Mouse (Mus musculus): Measurements from ENCODE around the gene Slc25a15. TPM values are rescaled to one million over a fixed set of nuclear protein-coding genes. Genes with fewer than 3 reads are reported as not detected.
A peak's percentile ranks its signal among the peaks of the same experiment; 100 is the strongest.

Gene Slc25a15
- polyA plus RNA-seq, 1 experiment = 4.9 TPM

DNA sequence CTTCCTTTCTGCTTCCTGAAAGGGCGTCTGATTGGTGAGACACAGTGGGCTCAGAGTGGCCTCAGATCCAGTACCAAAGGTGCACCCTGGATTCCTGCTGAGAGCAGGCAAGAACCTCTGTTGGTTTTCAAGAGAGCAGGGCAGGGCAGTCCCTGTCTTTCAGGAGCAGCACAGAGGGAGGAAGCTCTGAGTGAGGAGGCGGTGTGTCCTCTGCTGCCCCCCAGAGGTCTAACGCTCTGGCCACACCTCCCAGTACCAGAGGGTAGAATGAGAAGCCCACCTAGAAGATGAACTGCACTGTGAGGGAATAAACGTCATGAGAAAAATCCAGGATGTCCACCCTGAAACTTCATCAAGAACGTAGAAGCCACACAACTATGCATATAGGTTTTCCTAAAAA, 21.5 kb downstream of the Slc25a15 start:
- Histone ChIP-seq H3K4me3 (replicated peaks; ENCODE audit: control insufficient read depth, low read depth, low read length) (no peak overlapping the region), H3K4me1 (ENCODE audit: control insufficient read depth, insufficient read depth, low read length) (no peaks in the 10 kb centered on the region), H3K27ac (ENCODE audit: control insufficient read depth, insufficient read depth, low read depth, low read length, poor library complexity) (no peak overlapping the region)
- WGBS = 49% methylated on average over 5 of the region's 5 CpGs
- TF ChIP-seq POLR2A (IDR thresholded peaks at IDR 0.05; ENCODE audit: borderline replicate concordance, control insufficient read depth, low read depth, low read length) (no peak), CTCF (IDR thresholded peaks at IDR 0.05; ENCODE audit: control insufficient read depth, insufficient read depth, low read length) (peak; percentile 71)

DNA sequence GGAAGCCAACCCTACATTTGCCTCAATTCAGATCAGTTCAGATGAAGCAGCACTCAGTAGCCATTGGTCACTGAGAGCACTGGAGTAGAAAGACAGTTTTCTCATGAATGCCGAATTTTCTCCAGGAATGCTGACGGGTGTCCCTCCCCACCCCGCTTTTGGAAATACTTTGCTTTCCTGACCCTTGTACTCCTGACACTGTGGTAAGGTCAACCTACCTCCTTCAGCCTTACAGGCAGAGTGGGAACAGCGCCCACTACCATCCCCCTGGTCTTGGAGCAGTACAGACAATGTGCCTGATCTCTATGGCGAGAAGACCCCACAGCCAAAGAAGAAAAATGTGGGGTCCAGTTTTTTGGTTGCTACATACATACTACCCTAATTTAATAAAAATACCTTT, 22.1 kb downstream of the Slc25a15 start:
- Histone ChIP-seq H3K4me1 (ENCODE audit: control insufficient read depth, insufficient read depth, low read length) (no peaks in the 10 kb centered on the region), H3K4me3 (replicated peaks; ENCODE audit: control insufficient read depth, low read depth, low read length) (no peak overlapping the region), H3K27ac (ENCODE audit: control insufficient read depth, insufficient read depth, low read depth, low read length, poor library complexity) (no peak overlapping the region)
- TF ChIP-seq CTCF (IDR thresholded peaks at IDR 0.05; ENCODE audit: control insufficient read depth, insufficient read depth, low read length) = no peak
- no peak for TF ChIP-seq POLR2A (IDR thresholded peaks at IDR 0.05; ENCODE audit: borderline replicate concordance, control insufficient read depth, low read depth, low read length)
- 86% methylated on average over 5 of the region's 5 CpGs for WGBS

DNA sequence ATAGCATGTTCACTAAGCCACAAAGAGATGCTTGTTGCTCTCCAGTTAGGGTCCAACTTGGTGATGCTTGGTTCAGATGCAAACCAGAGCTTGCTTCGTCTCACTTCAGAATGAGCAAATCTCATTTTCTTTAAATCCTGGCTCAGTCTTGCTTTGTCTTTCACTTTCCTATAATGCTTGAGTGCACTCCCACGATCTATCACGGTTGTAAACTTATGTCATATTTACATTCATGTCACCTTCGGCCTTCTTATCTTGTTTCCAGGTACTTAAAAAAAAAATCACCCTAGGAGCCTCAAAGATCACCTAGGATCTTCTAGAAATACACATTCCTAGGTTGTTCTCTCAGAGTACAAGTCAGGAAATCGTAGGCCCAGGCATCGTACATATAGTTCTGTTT, 38.5 kb downstream of the Slc25a15 start:
- Histone ChIP-seq H3K27ac (ENCODE audit: control insufficient read depth, insufficient read depth, low read depth, low read length, poor library complexity) (no peak overlapping the region), H3K4me1 (ENCODE audit: control insufficient read depth, insufficient read depth, low read length) (no peaks in the 10 kb centered on the region), H3K4me3 (replicated peaks; ENCODE audit: control insufficient read depth, low read depth, low read length) (no peak overlapping the region)
- 77% methylated on average over 6 of the region's 6 CpGs for WGBS
- no peak for TF ChIP-seq CTCF (IDR thresholded peaks at IDR 0.05; ENCODE audit: control insufficient read depth, insufficient read depth, low read length)
- TF ChIP-seq POLR2A (IDR thresholded peaks at IDR 0.05; ENCODE audit: borderline replicate concordance, control insufficient read depth, low read depth, low read length) = no peak

DNA sequence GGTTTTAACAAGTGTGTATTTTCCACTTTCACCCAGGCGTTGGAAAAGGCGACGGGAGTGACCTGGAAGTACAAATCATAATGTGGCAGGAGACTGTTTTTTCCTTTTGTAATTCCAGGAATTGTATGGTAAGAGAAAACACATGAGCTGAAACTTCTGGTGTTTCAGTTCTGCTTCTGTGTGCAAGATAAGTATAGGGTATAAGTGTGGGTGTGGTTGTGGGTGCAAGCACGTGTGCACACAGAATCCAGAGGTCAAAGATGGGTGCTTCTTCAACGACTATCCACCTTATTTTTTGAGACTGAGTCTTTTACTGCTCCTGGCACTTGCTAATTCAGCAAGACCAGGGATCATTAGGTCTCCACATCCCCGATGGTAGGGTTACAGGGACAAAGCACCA, 39.0 kb downstream of the Slc25a15 start:
- TF ChIP-seq POLR2A (IDR thresholded peaks at IDR 0.05; ENCODE audit: borderline replicate concordance, control insufficient read depth, low read depth, low read length) (no peak), CTCF (IDR thresholded peaks at IDR 0.05; ENCODE audit: control insufficient read depth, insufficient read depth, low read length) (no peak)
- WGBS = 65% methylated on average over 6 of the region's 6 CpGs
- no peak overlapping the region for H3K27ac ChIP-seq (ENCODE audit: control insufficient read depth, insufficient read depth, low read depth, low read length, poor library complexity)
- H3K4me3 ChIP-seq (replicated peaks; ENCODE audit: control insufficient read depth, low read depth, low read length) = no peak overlapping the region
- H3K4me1 ChIP-seq (ENCODE audit: control insufficient read depth, insufficient read depth, low read length) = no peaks in the 10 kb centered on the region

DNA sequence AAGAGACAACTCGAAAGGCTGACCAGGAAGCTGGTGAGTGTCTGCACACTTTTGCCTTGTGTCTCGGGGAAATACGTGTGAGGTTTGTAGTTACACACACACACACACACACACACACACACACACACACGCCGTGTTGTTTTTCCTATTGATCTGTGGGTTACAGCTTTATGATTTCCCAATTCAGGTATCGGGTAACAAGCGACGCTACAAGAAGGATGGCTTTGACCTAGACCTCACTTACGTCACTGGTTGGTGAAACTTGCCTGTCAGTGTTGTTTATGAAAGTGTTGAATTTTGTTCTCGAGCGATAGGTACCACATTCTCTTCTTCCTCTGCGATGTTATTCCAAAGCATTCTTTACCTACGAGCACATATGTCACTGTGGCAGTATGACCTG, 63.0 kb downstream of the Slc25a15 start:
- TF ChIP-seq CTCF (IDR thresholded peaks at IDR 0.05; ENCODE audit: control insufficient read depth, insufficient read depth, low read length) (no peak), POLR2A (IDR thresholded peaks at IDR 0.05; ENCODE audit: borderline replicate concordance, control insufficient read depth, low read depth, low read length) (no peak)
- WGBS = 84% methylated on average over 13 of the region's 13 CpGs
- Histone ChIP-seq H3K4me3 (replicated peaks; ENCODE audit: control insufficient read depth, low read depth, low read length) (no peak overlapping the region), H3K4me1 (ENCODE audit: control insufficient read depth, insufficient read depth, low read length) (no peaks in the 10 kb centered on the region), H3K27ac (ENCODE audit: control insufficient read depth, insufficient read depth, low read depth, low read length, poor library complexity) (no peak overlapping the region)

Other genes with a start within 250 kb of the Slc25a15 start
- gene Nek3, start 232.2 kb downstream of the Slc25a15 start, polyA plus RNA-seq (2011; ENCODE audit: insufficient read depth, insufficient read length, low replicate concordance, missing spikeins) = 2.6 and 19.3 TPM in 2 replicates
- 29.1 and 30.2 TPM in 2 replicates for gene Ckap2, start 212.8 kb downstream of the Slc25a15 start, polyA plus RNA-seq (2011; ENCODE audit: insufficient read depth, insufficient read length, low replicate concordance, missing spikeins)
- gene Vps36, start 205.8 kb downstream of the Slc25a15 start, polyA plus RNA-seq (2011; ENCODE audit: insufficient read depth, insufficient read length, low replicate concordance, missing spikeins) = 11.3 and 13.3 TPM in 2 replicates
- gene Thsd1, start 171.3 kb downstream of the Slc25a15 start, polyA plus RNA-seq (2011; ENCODE audit: insufficient read depth, insufficient read length, low replicate concordance, missing spikeins) = 0.60 and 0.95 TPM in 2 replicates
- gene Tpte, start 115.2 kb downstream of the Slc25a15 start, polyA plus RNA-seq (2011; ENCODE audit: insufficient read depth, insufficient read length, low replicate concordance, missing spikeins) = not detected in 2 replicates
- gene Mrps31, start 12.8 kb upstream of the Slc25a15 start, polyA plus RNA-seq (2011; ENCODE audit: insufficient read depth, insufficient read length, low replicate concordance, missing spikeins) = 7.2 and 9.4 TPM in 2 replicates

Measured in bone marrow, adult 2 months (tissue).